Mouse (Mus musculus) G1E (cell line): Measurements from ENCODE around the gene Fgfr2.

Experiments used
- CTCF ChIP-seq: IDR thresholded peaks from 2 replicates; pipeline ENCODE4 v1.5.1; 2012; ENCODE audit warnings: low read depth, low read length, inconsistent platforms, mixed read lengths
- GATA1 ChIP-seq: IDR thresholded peaks from 2 replicates; pipeline ENCODE4 v1.6.1; 2012; ENCODE audit warnings: borderline replicate concordance, low read length, inconsistent platforms, mixed read lengths
- POLR2AphosphoS5 ChIP-seq: IDR thresholded peaks from 2 replicates; pipeline ENCODE4 v1.6.1; 2012; ENCODE audit warnings: low read depth, low read length, inconsistent platforms; ENCODE audit not compliant: insufficient replicate concordance

- TF ChIP-seq CTCF (no peak), GATA1 (no peak), POLR2AphosphoS5 (no peak)
These were observed 1619.4 kb downstream of the Fgfr2 start for GRCm38 (mm10) chr7:131503739-131504138.
